Mouse (Mus musculus) myocyte (in vitro differentiated cells): ENCODE data around the gene Ubqln1.

Experiments used
- MAX ChIP-seq: IDR thresholded peaks from one replicate; pipeline ENCODE4 v1.6.1; 2011; ENCODE audit warnings: low read depth, mild to moderate bottlenecking, control low read depth
- POLR2A ChIP-seq: IDR thresholded peaks from one replicate; pipeline ENCODE4 v1.6.1; 2011; ENCODE audit warnings: low read depth, mild to moderate bottlenecking, control low read depth, moderate library complexity; ENCODE audit not compliant: insufficient read length
- POLR2AphosphoS2 ChIP-seq: IDR thresholded peaks from one replicate; pipeline ENCODE4 v1.6.1; 2011; ENCODE audit warnings: low read depth, control low read depth; ENCODE audit not compliant: insufficient read length
- TCF12 ChIP-seq: IDR thresholded peaks from one replicate; pipeline ENCODE4 v1.6.1; 2011; ENCODE audit warnings: mild to moderate bottlenecking, control low read depth; ENCODE audit not compliant: poor library complexity, insufficient read depth, severe bottlenecking
- TCF3 ChIP-seq: IDR thresholded peaks from one replicate; pipeline ENCODE4 v1.6.1; 2011; ENCODE audit warnings: low read depth, control low read depth; ENCODE audit not compliant: insufficient read length

- TF ChIP-seq POLR2A (no peak), POLR2AphosphoS2 (no peak), MAX (no peak), TCF12 (no peak), TCF3 (no peak)
These were observed 10.5 kb downstream of the Ubqln1 start for GRCm38 (mm10) chr13:58204986-58205385.
